Mouse (Mus musculus) sigmoid colon, adult 10 weeks (tissue): ENCODE data around the gene Cenpp. TPM values are rescaled to one million over a fixed set of nuclear protein-coding genes. Genes with fewer than 3 reads are reported as not detected.

Experiments used
- polyA plus RNA-seq: library from polyadenylated mRNA; stranded (reverse); fragments of 350-450 nt; fragmentation: Illumina TruSeq; extraction: RNeasy Lipid Tissue Mini Kit (QIAGEN cat#74804); gene quantifications from one replicate; pipeline ENCODE4 v1.2.3, GENCODE M21; 2014; ENCODE audit warnings: low read depth, low replicate concordance

Gene Cenpp
- polyA plus RNA-seq: 15.0 TPM

DNA sequence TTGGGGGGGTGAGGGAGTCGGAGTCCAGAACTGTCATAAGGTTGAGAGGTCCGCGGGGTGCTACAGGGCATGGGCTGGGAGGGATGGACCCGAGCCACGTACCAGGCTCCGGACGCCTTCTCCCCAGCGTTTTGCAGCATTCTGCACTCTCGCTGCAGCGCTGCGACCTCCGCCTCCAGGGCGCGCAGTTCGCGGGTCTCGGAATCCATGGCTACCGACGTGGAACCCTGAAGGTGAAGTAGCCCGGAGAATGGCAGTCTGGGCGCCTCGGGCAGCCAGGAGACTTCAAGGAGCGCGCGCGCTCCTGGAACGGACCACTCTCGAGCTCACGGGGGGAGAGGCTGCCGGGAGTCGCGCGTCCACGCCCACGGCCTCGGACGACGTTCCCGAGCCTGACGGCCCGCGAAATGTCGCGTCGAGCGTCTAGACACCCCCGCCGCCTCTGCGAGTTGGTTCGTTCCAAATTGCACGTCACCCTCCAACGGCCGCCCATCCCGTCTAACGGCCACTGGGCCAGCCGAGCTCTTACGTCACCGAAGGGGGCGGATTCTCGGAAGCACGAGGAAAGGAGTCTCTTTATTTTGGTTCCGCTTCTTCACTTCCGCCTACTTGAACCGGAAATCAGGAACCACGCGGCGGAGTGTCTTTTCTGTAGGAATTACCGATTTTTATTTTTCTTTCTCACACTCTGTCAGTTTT lies at the start of gene Cenpp, which contains the start of gene Nol8:
TSS of gene Cenpp (minus strand) at position 305 of the 699 bp plus-strand sequence.
TSS of gene Nol8 (plus strand) at position 598 of the 699 bp plus-strand sequence.

DNA sequence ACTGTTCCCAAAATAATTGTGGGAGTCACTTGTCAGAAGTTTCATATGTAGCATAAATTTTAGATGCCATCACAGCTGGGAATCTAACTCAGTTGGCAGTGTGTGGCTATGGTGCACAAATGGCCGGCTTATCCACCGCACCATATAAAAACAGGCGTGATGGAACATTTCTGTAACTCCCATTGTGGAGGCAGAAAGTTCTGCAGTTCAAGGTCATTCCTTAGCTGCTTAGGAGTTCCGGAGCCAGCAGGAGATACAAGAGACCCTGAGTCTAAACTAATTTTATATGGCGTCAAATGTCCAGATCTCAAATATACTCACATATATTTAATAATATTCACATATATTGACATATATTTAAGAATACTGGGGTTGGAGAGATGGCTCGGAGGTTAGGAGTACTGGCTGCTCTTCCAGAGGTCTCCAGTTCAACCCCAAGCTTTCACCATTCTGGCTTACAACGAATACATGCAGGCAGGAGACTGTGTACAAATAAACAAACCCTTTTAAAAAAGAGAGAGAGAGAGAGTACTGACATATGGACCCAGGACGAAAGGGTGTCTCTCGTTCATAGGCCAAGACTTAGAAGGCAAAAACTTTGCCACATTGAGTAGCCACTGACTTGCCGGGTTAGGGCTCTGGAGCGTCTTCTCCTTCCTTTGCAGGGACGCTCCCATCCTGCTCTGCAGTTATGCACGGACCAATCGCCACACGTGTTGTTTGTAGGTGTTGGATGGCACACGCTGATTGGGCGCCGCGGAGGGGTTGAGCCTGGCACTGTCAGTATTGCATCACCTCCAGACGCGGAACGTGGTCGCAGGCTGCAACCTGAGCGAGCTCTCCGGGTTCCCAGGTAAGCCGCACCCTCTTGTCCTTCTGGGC lies 29.0 kb upstream of the Cenpp start, which contains the start of gene Iars:
TSS of gene Iars (plus strand) at position 750 of the 882 bp plus-strand sequence.

GRCm38 (mm10) chr13:49607714-49608113 lies 44.9 kb downstream of the Cenpp start, which contains the start of gene Ogn:
Gene Ogn (plus strand): TSS chr13:49608046.

GRCm38 (mm10) chr13:49581541-49582530 lies 70.7 kb downstream of the Cenpp start, which contains the start of gene Omd:
Gene Omd (plus strand): TSS chr13:49582462.

GRCm38 (mm10) chr13:49544279-49544678 lies 108.3 kb downstream of the Cenpp start, which contains the start of gene Aspn:
Gene Aspn (plus strand): TSS chr13:49544443.

DNA sequence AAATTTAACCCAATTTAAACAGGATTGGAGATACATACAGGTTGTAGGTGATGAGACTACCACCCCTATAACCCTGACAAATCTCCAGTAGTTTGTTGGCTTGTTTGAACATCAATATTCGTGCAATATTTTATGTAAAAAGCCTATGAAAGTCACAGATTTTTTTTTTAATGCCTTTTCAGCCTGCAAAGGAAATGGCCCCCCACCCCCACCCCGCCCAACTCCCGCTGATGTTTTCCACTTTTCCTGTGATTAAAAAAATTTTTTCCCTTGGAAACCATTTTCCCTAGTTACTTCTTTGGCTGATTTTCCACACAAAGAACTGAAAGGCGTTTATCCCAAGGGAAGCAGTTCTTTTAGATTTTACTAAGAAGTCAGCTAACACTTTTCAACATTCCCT lies 148.1 kb downstream of the Cenpp start, which contains the start of gene Ecm2:
TSS of gene Ecm2 (plus strand) at position 301 of the 400 bp plus-strand sequence.

DNA sequence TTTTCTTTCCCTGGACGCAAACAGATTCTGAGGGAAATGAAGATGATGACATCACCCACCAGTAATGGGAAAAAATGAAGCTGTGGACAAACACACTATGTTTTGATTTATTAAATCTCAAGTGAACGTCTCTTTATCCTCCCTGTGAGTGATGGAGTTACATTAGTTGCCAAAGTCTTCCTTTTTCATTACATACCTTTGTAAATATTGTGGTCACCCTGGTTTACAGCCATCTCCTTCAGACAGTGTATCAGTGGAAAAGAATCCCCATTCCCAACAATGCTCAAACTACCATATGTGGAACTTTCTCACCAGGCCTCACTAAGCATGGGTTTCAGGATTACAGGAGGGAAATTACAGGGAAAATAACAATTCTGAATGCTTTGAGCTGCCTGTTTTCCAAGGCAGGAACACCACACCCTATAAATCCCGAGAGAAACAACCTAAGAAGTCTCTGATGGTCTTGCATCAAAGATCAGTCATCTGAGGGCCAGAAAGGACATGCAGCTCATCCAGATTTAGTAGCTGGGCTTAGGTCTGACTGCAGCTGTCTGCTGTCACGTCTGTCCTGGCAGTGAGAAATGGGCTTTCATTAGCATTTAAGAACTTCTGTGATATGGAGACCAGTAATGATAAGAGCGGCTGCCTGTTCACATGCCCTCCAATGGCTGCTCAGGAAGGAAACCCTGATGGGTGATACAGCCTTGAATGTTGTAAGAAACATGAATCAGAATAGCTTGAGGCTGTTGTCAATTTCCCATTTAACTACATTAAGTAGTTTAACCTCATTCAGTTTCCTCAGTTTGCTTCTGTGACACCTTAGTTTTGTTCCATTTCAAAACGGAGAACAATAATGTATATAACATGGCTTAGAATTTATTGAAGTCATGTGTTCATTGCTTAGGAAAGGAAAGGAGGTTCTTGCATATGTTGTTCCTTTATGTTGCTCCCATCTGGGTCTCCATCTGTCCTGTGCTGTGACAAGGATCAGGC lies 159.9 kb downstream of the Cenpp start, which contains the start of gene Tes3-ps:
TSS of gene Tes3-ps (plus strand) at position 943 of the 993 bp plus-strand sequence.

DNA sequence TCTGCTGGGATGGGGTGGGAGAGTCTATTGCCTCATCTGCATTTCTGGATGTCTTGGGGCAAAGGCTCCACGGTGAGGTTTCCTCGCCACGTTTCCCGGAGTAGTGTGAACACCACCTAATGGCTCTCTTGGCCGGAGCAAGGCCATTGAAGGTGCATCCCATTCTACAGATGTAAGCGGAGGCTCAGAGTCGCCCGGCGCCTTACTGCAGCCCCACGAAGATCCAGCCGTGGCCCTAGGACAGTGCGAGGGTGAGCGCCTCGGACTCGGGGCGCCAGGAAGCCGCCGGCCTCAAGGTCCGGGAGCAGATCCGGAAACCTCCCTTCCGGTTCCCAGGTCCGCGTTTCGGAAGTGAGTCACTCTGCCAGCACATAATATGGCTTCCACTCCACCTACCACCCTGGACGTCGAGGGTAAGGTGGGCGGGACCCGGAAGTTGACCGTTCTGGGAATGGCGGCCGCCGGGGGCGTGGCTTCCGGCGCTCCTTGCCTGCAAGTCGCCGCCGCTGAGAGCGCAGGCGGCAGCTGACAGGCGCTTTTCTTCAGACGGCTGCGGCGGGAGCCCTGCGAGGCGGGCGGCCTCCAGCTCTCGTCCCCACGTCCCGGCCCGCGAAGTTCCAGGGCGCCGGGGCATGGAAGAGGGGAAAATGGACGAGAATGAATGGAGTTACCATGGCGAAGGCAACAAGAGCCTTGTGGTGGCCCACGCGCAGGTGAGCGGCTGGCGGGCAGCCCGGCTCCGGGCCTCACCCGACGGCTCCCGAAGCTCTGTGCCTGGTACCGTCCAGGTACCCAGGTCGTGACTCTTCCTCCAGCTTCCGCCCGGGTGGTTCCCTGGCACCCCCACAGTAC lies 231.6 kb downstream of the Cenpp start, which contains the start of gene Ippk:
TSS of gene Ippk (plus strand) at position 496 of the 852 bp plus-strand sequence.

Other genes with a start within 250 kb of the Cenpp start
- gene Ippk, start 231.5 kb downstream of the Cenpp start, polyA plus RNA-seq: 15.4 TPM
- gene Tes3-ps, start 159.5 kb downstream of the Cenpp start, polyA plus RNA-seq: 0.91 TPM
- gene Ecm2, start 148.0 kb downstream of the Cenpp start, polyA plus RNA-seq: 28.6 TPM
- 435 TPM for gene Aspn, start 108.3 kb downstream of the Cenpp start, polyA plus RNA-seq
- 3.8 TPM for gene Omd, start 70.3 kb downstream of the Cenpp start, polyA plus RNA-seq
- gene Ogn, start 44.7 kb downstream of the Cenpp start, polyA plus RNA-seq: 770 TPM
- 40.7 TPM for gene Nol8, start 293 bp upstream of the Cenpp start, polyA plus RNA-seq
- gene Iars, start 29.3 kb upstream of the Cenpp start, polyA plus RNA-seq: 52.3 TPM
- gene Gm30302, start 146.2 kb upstream of the Cenpp start, polyA plus RNA-seq: not detected